Mouse (Mus musculus) kidney, adult 2 months (tissue): ENCODE results near the gene Il16.

Experiments used
- CTCF ChIP-seq: fragments of 200-500 bp; conservative IDR thresholded peaks from 2 replicates; pipeline ENCODE4 v1.5.1; 2011; ENCODE audit warnings: low read depth, mild to moderate bottlenecking, control low read depth, low read length, moderate library complexity, mixed read lengths; ENCODE audit not compliant: insufficient read depth, insufficient read length
- POLR2A ChIP-seq: fragments of 200-500 bp; IDR thresholded peaks from one replicate; pipeline ENCODE4 v1.6.1; 2011; ENCODE audit warnings: low read depth, low read length, control low read depth

GRCm38 (mm10) chr7:83725801-83726200 is 19.7 kb downstream of the Il16 start:
- TF ChIP-seq POLR2A (no peak), CTCF (no peak)
